Mouse (Mus musculus): ENCODE measurements at regions not wholly inside any gene's neighbourhood (a gene's known extent, or its start where the extent isn't known, plus 50 kb on each side); places are given as distances from the start of the nearest gene placed in this dataset.

DNA sequence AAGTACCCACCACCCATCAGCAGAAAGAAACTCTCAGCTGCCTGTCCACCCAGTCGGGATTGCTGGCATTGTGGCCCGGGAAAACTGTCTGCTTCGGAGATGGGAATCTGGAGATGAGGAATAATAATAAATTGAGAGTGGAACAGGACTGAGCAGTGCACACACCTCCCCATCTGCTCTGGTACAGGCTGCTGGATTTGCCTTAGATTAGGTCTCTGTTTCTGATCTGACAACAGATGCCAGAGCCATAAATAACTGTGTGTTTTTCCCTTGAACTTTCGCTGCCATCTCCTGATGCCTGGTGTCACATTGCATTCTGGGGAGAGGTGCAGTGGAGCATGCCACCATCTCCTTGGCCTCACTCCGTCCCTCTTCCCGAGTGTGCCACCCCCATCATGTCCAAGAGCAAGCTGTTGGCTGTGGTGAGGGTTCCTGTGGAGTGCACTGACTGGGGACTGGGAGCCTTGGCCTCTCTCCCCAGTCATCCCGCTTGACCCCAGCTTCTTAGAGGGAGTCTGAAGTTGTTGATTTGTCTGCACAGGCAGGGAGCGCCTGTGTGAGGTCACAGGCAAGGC lies 50.4 kb upstream of the Nxpe4 start:
- TF ChIP-seq CTCF (IDR thresholded peaks at IDR 0.05; ENCODE audit: low read depth) (no peak), EP300 (IDR thresholded peaks at IDR 0.05; ENCODE audit: low read depth) (no peak)

Measured in heart, postnatal 0 days (tissue).